Mouse (Mus musculus): ENCODE measurements around the gene Syvn1.

GRCm38 (mm10) chr19:6066571-6066970, 20.2 kb downstream of the Syvn1 start:
- TF ChIP-seq CTCF (IDR thresholded peaks at IDR 0.05) (no peak), EP300 (IDR thresholded peaks at IDR 0.05; ENCODE audit: insufficient read depth, low read depth, low read length) (no peak)

All from heart, adult 2 months (tissue).